Mouse (Mus musculus) hindbrain, embryonic 15.5 days (tissue): Measurements from ENCODE around the gene Avp. TPM values are rescaled to one million over a fixed set of nuclear protein-coding genes. Genes with fewer than 3 reads are reported as not detected.

ENCODE experiments used
- ATAC-seq: fragments of 200-750 bp; cut with Nextera tagmentation; 2 replicates; pipeline ENCODE4 v1.8.0; 2017; ENCODE audit warnings: low read depth, moderate number of reproducible peaks, moderate TSS enrichment; ENCODE audit not compliant: low FRiP score
- H3K27ac ChIP-seq: fragments of 300-500 bp; sonication (generic); replicated peaks from 2 replicates; pipeline ENCODE4 v1.5.1; 2015; ENCODE audit warnings: mild to moderate bottlenecking, inconsistent platforms
- H3K27me3 ChIP-seq: fragments of 300-500 bp; sonication (generic); 2 replicates; pipeline ENCODE4 v1.6.1; 2015; ENCODE audit warnings: control low read depth, inconsistent platforms
- H3K36me3 ChIP-seq: fragments of 300-500 bp; sonication (generic); 2 replicates; pipeline ENCODE4 v1.6.1; 2015; ENCODE audit warnings: control low read depth, inconsistent platforms
- H3K4me1 ChIP-seq: fragments of 300-500 bp; sonication (generic); replicated peaks from 2 replicates; pipeline ENCODE4 v1.6.1; 2015; ENCODE audit warnings: control low read depth, inconsistent platforms
- H3K4me2 ChIP-seq: fragments of 300-500 bp; sonication (generic); 2 replicates; pipeline ENCODE4 v1.6.1; 2015; ENCODE audit warnings: moderate library complexity, mild to moderate bottlenecking, inconsistent platforms
- H3K4me3 ChIP-seq: fragments of 300-500 bp; sonication (generic); 2 replicates; pipeline ENCODE4 v1.5.1; 2015; ENCODE audit warnings: mild to moderate bottlenecking, inconsistent platforms
- H3K9ac ChIP-seq: fragments of 300-500 bp; sonication (generic); 2 replicates; pipeline ENCODE4 v1.6.1; 2015; ENCODE audit warnings: inconsistent platforms
- H3K9me3 ChIP-seq: fragments of 300-500 bp; sonication (generic); 2 replicates; pipeline ENCODE4 v1.6.1; 2016; ENCODE audit warnings: control low read depth, inconsistent platforms
- WGBS: fragments of 180-500 bp; shearing (Covaris S2); methylation state at CpG from one replicate; pipeline ENCODE4 v1.1.7; 2015; 5-methylcytosine and 5-hydroxymethylcytosine counted together
- polyA plus RNA-seq: library from polyadenylated mRNA; unstranded; fragments of >200 nt; fragmentation: Nextera tagmentation; extraction: Ambion mirVana; gene quantifications from 2 replicates; pipeline ENCODE4 v1.2.1, GENCODE M21; 2015

Gene Avp
- not detected in 2 replicates for polyA plus RNA-seq

DNA sequence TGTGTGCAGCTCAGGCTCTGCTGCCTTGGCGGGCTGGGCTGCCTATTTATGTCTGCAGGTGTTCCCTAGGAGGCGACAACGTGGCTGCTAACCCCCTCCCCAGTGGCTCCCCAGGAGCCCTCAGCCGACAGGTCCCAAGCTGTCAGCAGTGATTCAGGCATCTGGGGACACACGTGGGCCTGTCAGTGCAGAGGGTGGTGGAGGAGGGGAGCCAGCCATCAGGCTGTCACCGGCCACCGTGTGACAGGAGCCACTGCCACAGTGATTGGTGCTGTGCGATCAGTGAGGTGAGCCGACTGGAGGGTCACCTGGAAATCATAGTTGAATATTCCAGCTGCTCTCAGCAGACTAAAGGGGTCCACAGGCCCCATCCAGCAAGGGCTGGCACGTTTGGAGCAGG is at the start of gene Avp:
TSS of gene Avp (minus strand) at position 3 of the 400 bp plus-strand sequence.
- peaks cover 49% of the 10 kb centered on the region for H3K27me3 ChIP-seq
- 36% methylated on average over 10 of the region's 10 CpGs for WGBS
- H3K4me1 ChIP-seq, result peaks cover 18% of the 10 kb centered on the region
- no peak for ATAC-seq
- no peak within 1 kb of the TSS for H3K9ac ChIP-seq
- no peak within 1 kb of the TSS for H3K4me2 ChIP-seq
- no peaks in the 10 kb centered on the region for H3K36me3 ChIP-seq
- no peak within 1 kb of the TSS for H3K27ac ChIP-seq
- no peaks in the 10 kb centered on the region for H3K9me3 ChIP-seq
- H3K4me3 ChIP-seq, result no peak within 1 kb of the TSS

- Histone ChIP-seq H3K4me2 (peak within 1 kb of the TSS; percentile 88), H3K9me3 (no peaks in the 10 kb centered on the region), H3K4me3 (peak within 1 kb of the TSS; percentile 89), H3K27ac (peak within 1 kb of the TSS; percentile 77), H3K36me3 (peaks cover 2% of the 10 kb centered on the region; the same call in 1 of the 2 replicates), H3K4me1 (peaks cover 29% of the 10 kb centered on the region), H3K9ac (peak within 1 kb of the TSS; percentile 78), H3K27me3 (peaks cover 13% of the 10 kb centered on the region; the same call in 1 of the 2 replicates)
- peak; percentile 83 for ATAC-seq
- under 1% methylated on average over 25 of the region's 25 CpGs for WGBS
Measured at GRCm38 (mm10) chr2:130629839-130630203, 47.5 kb upstream of the Avp start, which contains the start of the genes Fastkd5 and Ubox5. Gene Fastkd5, minus strand, starts transcription at chr2:130630027. Gene Ubox5, minus strand, starts transcription at chr2:130630038.

- Histone ChIP-seq H3K4me1 (peaks cover 23% of the 10 kb centered on the region), H3K27me3 (peaks cover 7% of the 10 kb centered on the region; the same call in 1 of the 2 replicates), H3K9ac (peak overlapping the region; percentile 78), H3K4me3 (peak overlapping the region; percentile 89), H3K9me3 (no peaks in the 10 kb centered on the region), H3K27ac (peak overlapping the region; percentile 77), H3K36me3 (0 out of 2 replicates have a peak, but pooled peaks cover 2% of the 10 kb centered on the region), H3K4me2 (peak overlapping the region; percentile 88)
- peak; percentile 62 for ATAC-seq
- 3% methylated on average over 37 of the region's 37 CpGs for WGBS
Measured at GRCm38 (mm10) chr2:130629080-130629838, 46.9 kb upstream of the Avp start.

GRCm38 (mm10) chr2:130628424-130628823 is 46.1 kb upstream of the Avp start:
- H3K4me1 ChIP-seq, result peaks cover 17% of the 10 kb centered on the region
- H3K4me2 ChIP-seq, result peak overlapping the region; percentile 88
- H3K9ac ChIP-seq, result no peak overlapping the region
- H3K4me3 ChIP-seq, result peak overlapping the region; percentile 89; the same call in 1 of the 2 replicates
- no peaks in the 10 kb centered on the region for H3K9me3 ChIP-seq
- 0 out of 2 replicates have a peak, but pooled peaks cover under 1% of the 10 kb centered on the region for H3K27me3 ChIP-seq
- H3K36me3 ChIP-seq, result peaks cover 7% of the 10 kb centered on the region; the same call in 1 of the 2 replicates
- 66% methylated on average over 3 of the region's 3 CpGs for WGBS
- no peak overlapping the region for H3K27ac ChIP-seq
- no peak for ATAC-seq

DNA sequence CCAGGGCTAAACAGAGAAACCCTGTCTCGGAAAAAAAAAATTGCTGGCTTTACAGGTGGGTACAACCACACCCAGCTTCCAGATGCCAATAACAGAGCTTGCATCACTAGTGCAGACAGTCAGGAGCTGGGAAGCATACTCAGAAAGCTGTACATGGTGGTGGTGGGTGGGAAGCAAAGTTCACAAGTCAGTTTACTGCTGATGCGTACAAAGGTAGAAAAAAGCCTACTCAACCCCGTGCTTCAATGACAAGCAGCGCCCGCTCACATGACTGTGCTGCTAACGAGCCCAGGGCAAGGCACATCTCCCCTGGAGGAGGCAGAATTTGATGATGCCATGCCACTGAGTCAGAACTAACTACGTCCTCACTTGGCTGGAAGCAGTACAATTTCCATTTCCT is 36.6 kb upstream of the Avp start:
- no peak overlapping the region for H3K9ac ChIP-seq
- H3K4me2 ChIP-seq, result no peak overlapping the region
- no peaks in the 10 kb centered on the region for H3K27me3 ChIP-seq
- WGBS, result 96% methylated on average over 7 of the region's 7 CpGs
- H3K4me1 ChIP-seq, result no peaks in the 10 kb centered on the region
- no peak overlapping the region for H3K27ac ChIP-seq
- H3K36me3 ChIP-seq, result peaks cover 36% of the 10 kb centered on the region
- ATAC-seq, result no peak
- H3K4me3 ChIP-seq, result no peak overlapping the region
- no peaks in the 10 kb centered on the region for H3K9me3 ChIP-seq

DNA sequence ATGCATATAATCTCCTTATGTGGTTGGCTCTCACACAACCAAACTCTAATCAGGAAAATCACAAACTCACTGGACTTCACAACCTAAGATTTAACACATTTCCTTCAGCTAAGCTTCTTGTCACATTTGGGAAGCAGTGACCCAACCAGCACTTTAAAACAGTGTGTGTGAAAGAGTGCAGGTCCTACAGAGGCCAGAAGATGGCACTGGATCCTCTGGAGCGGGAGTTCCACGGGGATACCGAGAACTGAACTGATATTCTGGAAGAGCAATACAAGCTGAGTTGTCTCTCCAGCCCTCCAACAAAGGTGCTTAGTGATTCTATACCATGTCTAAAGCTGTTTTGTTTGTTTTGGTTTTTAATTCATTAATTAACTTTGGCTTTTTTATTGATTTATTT is 30.7 kb upstream of the Avp start:
- no peak overlapping the region for H3K4me2 ChIP-seq
- H3K4me3 ChIP-seq, result no peak overlapping the region
- H3K9me3 ChIP-seq, result no peaks in the 10 kb centered on the region
- no peaks in the 10 kb centered on the region for H3K27me3 ChIP-seq
- ATAC-seq, result no peak
- no peak overlapping the region for H3K27ac ChIP-seq
- 55% methylated on average over 3 of the region's 3 CpGs for WGBS
- no peak overlapping the region for H3K9ac ChIP-seq
- H3K36me3 ChIP-seq, result peaks cover 30% of the 10 kb centered on the region
- no peaks in the 10 kb centered on the region for H3K4me1 ChIP-seq

DNA sequence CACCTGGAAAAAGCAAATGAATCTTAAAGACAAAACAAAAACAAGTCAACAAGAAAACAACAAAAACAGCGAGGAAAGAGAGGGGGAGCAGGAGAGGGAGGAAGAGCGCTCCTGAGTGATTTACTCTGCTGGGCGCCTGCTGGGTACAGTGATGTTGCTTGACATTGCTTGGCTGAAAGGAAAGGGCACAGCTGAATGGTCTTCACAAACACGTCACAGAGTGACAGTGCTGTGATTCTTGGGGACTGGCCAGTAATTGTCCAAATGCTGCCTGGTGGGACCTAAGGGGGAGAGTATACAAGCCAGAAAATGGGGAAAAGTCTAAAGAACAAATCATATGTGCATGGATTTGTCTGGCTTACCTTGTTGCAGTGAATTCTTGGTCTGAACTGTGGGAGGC is 19.8 kb upstream of the Avp start:
- Histone ChIP-seq H3K27ac (no peak overlapping the region), H3K36me3 (peaks cover 53% of the 10 kb centered on the region), H3K4me3 (no peak overlapping the region), H3K27me3 (no peaks in the 10 kb centered on the region), H3K4me2 (no peak overlapping the region), H3K4me1 (no peaks in the 10 kb centered on the region), H3K9ac (no peak overlapping the region), H3K9me3 (no peaks in the 10 kb centered on the region)
- no peak for ATAC-seq
- WGBS, result 82% methylated on average over 4 of the region's 4 CpGs

DNA sequence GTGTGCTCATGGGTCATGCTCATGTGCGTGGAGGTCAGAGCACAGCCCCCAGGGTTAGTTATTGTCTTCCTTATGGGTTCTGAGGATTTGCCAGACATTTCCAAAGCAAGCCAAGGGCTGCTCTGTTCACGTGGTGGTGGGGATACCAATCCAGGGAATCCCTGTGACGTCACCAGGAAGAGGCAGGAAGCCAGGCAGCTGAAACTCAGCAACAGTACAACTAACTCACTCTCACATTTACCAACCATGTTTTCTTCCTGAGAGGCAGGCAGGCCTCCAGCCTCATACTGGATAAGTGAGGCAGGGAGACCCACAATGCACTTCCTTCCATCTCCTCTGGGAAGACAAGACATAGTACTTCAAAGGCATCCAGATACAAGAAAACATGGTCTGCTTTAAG is 16.0 kb upstream of the Avp start:
- Histone ChIP-seq H3K27ac (no peak overlapping the region), H3K27me3 (no peaks in the 10 kb centered on the region), H3K4me2 (no peak overlapping the region), H3K36me3 (peaks cover 61% of the 10 kb centered on the region), H3K4me1 (no peaks in the 10 kb centered on the region), H3K9ac (no peak overlapping the region), H3K9me3 (no peaks in the 10 kb centered on the region), H3K4me3 (no peak overlapping the region)
- 73% methylated on average over 3 of the region's 3 CpGs for WGBS
- no peak for ATAC-seq

DNA sequence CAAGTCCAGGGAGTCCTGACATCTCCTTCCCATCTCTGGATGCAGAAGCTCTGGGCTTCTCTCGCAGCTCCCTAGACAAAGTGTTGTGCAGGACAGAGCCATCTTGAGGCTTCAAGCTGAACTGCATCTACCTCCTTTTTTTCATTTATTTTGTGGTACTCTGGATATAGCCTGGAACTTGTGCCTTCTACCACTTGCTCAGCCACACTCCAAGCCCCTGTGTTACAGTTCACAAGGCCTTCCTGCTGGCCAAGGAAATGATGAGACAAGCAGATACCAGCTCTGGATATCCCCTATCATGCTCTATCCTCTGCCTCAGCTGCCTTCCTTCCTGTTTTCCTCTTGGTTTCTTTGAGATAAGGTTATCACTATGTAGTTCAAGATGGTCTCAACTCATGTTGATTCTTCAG is 15.3 kb upstream of the Avp start:
- H3K4me1 ChIP-seq, result no peaks in the 10 kb centered on the region
- no peak overlapping the region for H3K4me3 ChIP-seq
- H3K27me3 ChIP-seq, result no peaks in the 10 kb centered on the region
- H3K9ac ChIP-seq, result no peak overlapping the region
- no peaks in the 10 kb centered on the region for H3K9me3 ChIP-seq
- no peak overlapping the region for H3K4me2 ChIP-seq
- peaks cover 53% of the 10 kb centered on the region for H3K36me3 ChIP-seq
- H3K27ac ChIP-seq, result no peak overlapping the region
- WGBS, result 11% methylated on average over 1 of the region's 1 CpGs
- ATAC-seq, result peak; percentile 54; the same call in 1 of the 2 replicates

DNA sequence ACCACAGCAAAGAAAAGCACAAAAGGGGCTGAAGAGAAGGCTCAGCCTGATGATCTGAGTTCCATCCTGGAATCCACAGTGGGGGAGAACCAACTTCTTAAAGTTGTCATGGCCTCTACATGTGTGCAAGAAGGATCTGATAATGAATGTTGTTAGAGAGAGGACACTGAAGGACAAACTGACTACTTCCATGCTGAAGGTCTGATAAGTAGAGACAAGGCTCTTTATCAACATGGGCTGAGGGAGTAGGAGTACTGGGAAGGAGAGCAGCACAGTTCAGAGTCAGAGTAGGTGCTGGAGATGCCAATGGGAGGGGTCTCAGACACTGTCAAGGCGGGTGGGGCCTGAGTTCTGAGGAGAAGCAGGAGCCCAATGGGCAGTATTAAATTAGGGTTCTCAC is 13.2 kb upstream of the Avp start:
- H3K27ac ChIP-seq, result no peak overlapping the region
- H3K9me3 ChIP-seq, result no peaks in the 10 kb centered on the region
- no peak overlapping the region for H3K4me3 ChIP-seq
- no peak overlapping the region for H3K4me2 ChIP-seq
- H3K36me3 ChIP-seq, result peaks cover 52% of the 10 kb centered on the region
- ATAC-seq, result no peak
- H3K4me1 ChIP-seq, result no peaks in the 10 kb centered on the region
- no peak overlapping the region for H3K9ac ChIP-seq
- H3K27me3 ChIP-seq, result no peaks in the 10 kb centered on the region
- 88% methylated on average over 1 of the region's 1 CpGs for WGBS

DNA sequence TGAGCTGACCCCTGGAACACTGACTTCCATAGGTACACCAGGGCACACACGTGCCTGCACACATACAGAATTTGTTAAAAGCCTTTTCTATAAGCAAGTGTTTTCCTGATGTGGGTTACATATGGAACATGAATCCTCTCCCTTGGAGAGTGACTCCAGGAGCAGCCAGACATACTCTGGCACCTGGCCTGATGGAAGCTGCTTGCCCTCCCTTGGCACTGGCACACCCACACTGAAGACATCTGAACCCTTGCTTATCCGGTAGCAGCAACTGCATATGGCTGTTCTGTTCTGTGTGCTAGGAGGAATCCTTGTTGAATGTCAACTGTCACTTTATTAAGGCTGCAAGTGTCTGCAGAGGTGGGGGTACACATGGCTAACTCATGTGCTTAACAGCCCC is 8.7 kb upstream of the Avp start:
- no peak for ATAC-seq
- no peaks in the 10 kb centered on the region for H3K4me1 ChIP-seq
- WGBS, result 91% methylated on average over 2 of the region's 2 CpGs

GRCm38 (mm10) chr2:130589761-130590160 is 7.4 kb upstream of the Avp start:
- Histone ChIP-seq H3K36me3 (peaks cover 21% of the 10 kb centered on the region; the same call in 1 of the 2 replicates), H3K9ac (no peak overlapping the region), H3K27ac (no peak overlapping the region), H3K9me3 (no peaks in the 10 kb centered on the region), H3K4me3 (no peak overlapping the region), H3K4me1 (no peaks in the 10 kb centered on the region), H3K4me2 (no peak overlapping the region), H3K27me3 (no peaks in the 10 kb centered on the region)
- ATAC-seq, result no peak
- WGBS, result 97% methylated on average over 2 of the region's 2 CpGs

More for the DNA sequence above, 8.7 kb upstream of the Avp start:
- no peak overlapping the region for H3K4me3 ChIP-seq
- peaks cover 30% of the 10 kb centered on the region; the same call in 1 of the 2 replicates for H3K36me3 ChIP-seq
- no peak overlapping the region for H3K27ac ChIP-seq
- no peaks in the 10 kb centered on the region for H3K27me3 ChIP-seq
- H3K9me3 ChIP-seq, result no peaks in the 10 kb centered on the region
- no peak overlapping the region for H3K4me2 ChIP-seq
- no peak overlapping the region for H3K9ac ChIP-seq
